Mouse (Mus musculus) limb, embryonic 14.5 days (tissue): ENCODE results near the gene Gm21292. TPM values are rescaled to one million over a fixed set of nuclear protein-coding genes. Genes with fewer than 3 reads are reported as not detected.
"Not testable (repeated sequence)": the region's sequence is repeated elsewhere in the genome, so short reads cannot be mapped to it uniquely, and the experiment has no call there.

Experiments
- ATAC-seq: fragments of 200-750 bp; cut with Nextera tagmentation; 2 replicates; pipeline ENCODE4 v1.8.0; 2017; ENCODE audit warnings: low read depth, moderate number of reproducible peaks, moderate TSS enrichment; ENCODE audit not compliant: low FRiP score
- DNase-seq: peaks from one replicate; pipeline ENCODE4 v3.0.0-alpha.2; 2015; ENCODE audit warnings: low spot score
- H3K27ac ChIP-seq: fragments of 300-500 bp; sonication (generic); replicated peaks from 2 replicates; pipeline ENCODE4 v1.5.1; 2014; ENCODE audit warnings: low read depth, mild to moderate bottlenecking, low read length, moderate library complexity, mixed read lengths
- H3K27me3 ChIP-seq: fragments of 300-500 bp; sonication (generic); 2 replicates; pipeline ENCODE4 v1.6.1; 2014; ENCODE audit warnings: low read length, mixed read lengths; ENCODE audit not compliant: control insufficient read depth, insufficient read depth
- H3K36me3 ChIP-seq: fragments of 300-500 bp; sonication (generic); 2 replicates; pipeline ENCODE4 v1.6.1; 2014; ENCODE audit warnings: mild to moderate bottlenecking, low read length, moderate library complexity, mixed read lengths; ENCODE audit not compliant: control insufficient read depth, insufficient read depth
- H3K4me1 ChIP-seq: fragments of 300-500 bp; sonication (generic); 2 replicates; pipeline ENCODE4 v1.6.1; 2014; ENCODE audit warnings: antibody characterized with exemption, low read length, mixed read lengths; ENCODE audit not compliant: control insufficient read depth, insufficient read depth
- H3K4me2 ChIP-seq: fragments of 300-500 bp; sonication (generic); replicated peaks from 2 replicates; pipeline ENCODE4 v1.6.1; 2014; ENCODE audit warnings: low read depth, mild to moderate bottlenecking, low read length, moderate library complexity; ENCODE audit not compliant: severe bottlenecking
- H3K4me3 ChIP-seq: fragments of 300-500 bp; sonication (generic); replicated peaks from 2 replicates; pipeline ENCODE4 v1.5.1; 2014; ENCODE audit warnings: low read length
- H3K9ac ChIP-seq: fragments of 300-500 bp; sonication (generic); 2 replicates; pipeline ENCODE4 v1.6.1; 2014; ENCODE audit warnings: mild to moderate bottlenecking, low read depth, low read length, moderate library complexity; ENCODE audit not compliant: severe bottlenecking
- H3K9me3 ChIP-seq: fragments of 300-500 bp; sonication (generic); 2 replicates; pipeline ENCODE4 v1.6.1; 2016; ENCODE audit warnings: low read length; ENCODE audit not compliant: control insufficient read depth
- WGBS: fragments of 180-500 bp; shearing (Covaris S2); extraction: QIAGEN DNeasy Blood & Tissue Kit; methylation state at CpG from one replicate; pipeline ENCODE4 v1.1.7; 2014; 5-methylcytosine and 5-hydroxymethylcytosine counted together
- polyA plus RNA-seq, 2 experiments: library from polyadenylated mRNA; depleted of rRNA in 1 of 2; stranded (reverse) in 1 of 2; unstranded in 1 of 2; fragments of >200 nt; fragmentation: Nextera tagmentation in 1 of 2; extraction: Ambion mirVana in 1 of 2; gene quantifications; 2 replicates each; pipeline versions ENCODE4 v1.2.1 to v1.2.3; 2012 to 2014

Gm21292 gene
- polyA plus RNA-seq (2012; rRNA removed) = not detected in 2 replicates
- not detected in 2 replicates for polyA plus RNA-seq (2014; fragmentation: Nextera tagmentation; extraction: Ambion mirVana)

GRCm38 (mm10) chrY:9133824-9134223, at the start of gene Gm21292:
TSS of gene Gm21292 (minus strand) at chrY:9133924.
- H3K4me1 ChIP-seq, H3K9me3 ChIP-seq, ATAC-seq, H3K27ac ChIP-seq, H3K4me2 ChIP-seq, H3K9ac ChIP-seq, DNase-seq, H3K4me3 ChIP-seq, H3K27me3 ChIP-seq, H3K36me3 ChIP-seq: not testable (repeated sequence)
- WGBS = no CpG with 5 or more reads among the region's 2 CpGs

Other genes with a start within 250 kb of the Gm21292 start
- gene Gm21721, start 68.3 kb upstream of the Gm21292 start, polyA plus RNA-seq (2012; rRNA removed) = not detected in 2 replicates
- gene Gm21721, start 68.3 kb upstream of the Gm21292 start, polyA plus RNA-seq (2014; fragmentation: Nextera tagmentation; extraction: Ambion mirVana) = not detected in 2 replicates
- gene Gm21812, start 213.3 kb upstream of the Gm21292 start, polyA plus RNA-seq (2012; rRNA removed) = not detected in 2 replicates
- gene Gm21812, start 213.3 kb upstream of the Gm21292 start, polyA plus RNA-seq (2014; fragmentation: Nextera tagmentation; extraction: Ambion mirVana) = not detected in 2 replicates